Mouse (Mus musculus) cerebellum, adult 8-10 months (tissue): Measurements from ENCODE around the gene Tgfb2.

Experiments used
- DNase-seq: peaks from one replicate; pipeline ENCODE4 v3.0.0; 2022

Gene Tgfb2

GRCm38 (mm10) chr1:186702391-186703255 is 3.2 kb downstream of the Tgfb2 start:
- DNase-seq: no peak

GRCm38 (mm10) chr1:186701206-186701905 is 4.4 kb downstream of the Tgfb2 start:
- DNase-seq: no peak

- no peak for DNase-seq
Measured at GRCm38 (mm10) chr1:186700496-186700895, 5.3 kb downstream of the Tgfb2 start.

GRCm38 (mm10) chr1:186698583-186699338 is 7.0 kb downstream of the Tgfb2 start:
- DNase-seq: no peak

GRCm38 (mm10) chr1:186696231-186696630 is 9.6 kb downstream of the Tgfb2 start:
- no peak for DNase-seq

GRCm38 (mm10) chr1:186695361-186695760 is 10.4 kb downstream of the Tgfb2 start:
- DNase-seq: no peak

GRCm38 (mm10) chr1:186692370-186692769 is 13.4 kb downstream of the Tgfb2 start:
- no peak for DNase-seq

- no peak for DNase-seq
Measured at GRCm38 (mm10) chr1:186691708-186692107, 14.1 kb downstream of the Tgfb2 start.

GRCm38 (mm10) chr1:186684041-186684440 is 21.7 kb downstream of the Tgfb2 start:
- DNase-seq: no peak

GRCm38 (mm10) chr1:186682606-186683005 is 23.2 kb downstream of the Tgfb2 start:
- DNase-seq: no peak

- no peak for DNase-seq
Measured at GRCm38 (mm10) chr1:186677614-186678013, 28.2 kb downstream of the Tgfb2 start.

- no peak for DNase-seq
Measured at GRCm38 (mm10) chr1:186676199-186676598, 29.6 kb downstream of the Tgfb2 start.

GRCm38 (mm10) chr1:186675263-186675662 is 30.5 kb downstream of the Tgfb2 start:
- no peak for DNase-seq

GRCm38 (mm10) chr1:186674621-186675020 is 31.2 kb downstream of the Tgfb2 start:
- no peak for DNase-seq

GRCm38 (mm10) chr1:186673166-186673565 is 32.6 kb downstream of the Tgfb2 start:
- no peak for DNase-seq

- no peak for DNase-seq
Measured at GRCm38 (mm10) chr1:186663412-186663811, 42.4 kb downstream of the Tgfb2 start.

- DNase-seq: no peak
Measured at GRCm38 (mm10) chr1:186662996-186663395, 42.8 kb downstream of the Tgfb2 start.

GRCm38 (mm10) chr1:186661206-186661921 is 44.4 kb downstream of the Tgfb2 start:
- DNase-seq: no peak

GRCm38 (mm10) chr1:186658783-186659182 is 47.0 kb downstream of the Tgfb2 start:
- no peak for DNase-seq

- DNase-seq: no peak
Measured at GRCm38 (mm10) chr1:186657559-186658219, 48.1 kb downstream of the Tgfb2 start.

GRCm38 (mm10) chr1:186656732-186657329 is 49.0 kb downstream of the Tgfb2 start:
- no peak for DNase-seq

GRCm38 (mm10) chr1:186656201-186656600 is 49.6 kb downstream of the Tgfb2 start:
- DNase-seq: no peak
